Mouse (Mus musculus) forebrain, embryonic 11.5 days (tissue): ENCODE results near the gene Ecpas. TPM values are rescaled to one million over a fixed set of nuclear protein-coding genes. Genes with fewer than 3 reads are reported as not detected.

ENCODE experiments used
- ATAC-seq: fragments of 200-750 bp; cut with Nextera tagmentation; replicated peaks from 2 replicates; pipeline ENCODE4 v1.8.0; 2017; ENCODE audit warnings: moderate TSS enrichment; ENCODE audit not compliant: low FRiP score
- DNase-seq: peaks from one replicate; pipeline ENCODE4 v3.0.0-alpha.2; 2017; ENCODE audit warnings: low spot score
- H3K27ac ChIP-seq: fragments of 300-500 bp; sonication (generic); 2 replicates; pipeline ENCODE4 v1.5.1; 2014; ENCODE audit warnings: low read depth, low read length
- H3K27me3 ChIP-seq: fragments of 300-500 bp; sonication (generic); 2 replicates; pipeline ENCODE4 v1.6.1; 2014; ENCODE audit warnings: mild to moderate bottlenecking, low read length, mixed read lengths; ENCODE audit not compliant: control insufficient read depth, insufficient read depth
- H3K36me3 ChIP-seq: fragments of 300-500 bp; sonication (generic); 2 replicates; pipeline ENCODE4 v1.6.1; 2014; ENCODE audit warnings: mild to moderate bottlenecking, low read length, moderate library complexity, mixed read lengths; ENCODE audit not compliant: control insufficient read depth, insufficient read depth
- H3K4me1 ChIP-seq: fragments of 300-500 bp; sonication (generic); replicated peaks from 2 replicates; pipeline ENCODE4 v1.6.1; 2014; ENCODE audit warnings: low read length, mixed read lengths; ENCODE audit not compliant: control insufficient read depth, insufficient read depth
- H3K4me2 ChIP-seq: fragments of 300-500 bp; sonication (generic); 2 replicates; pipeline ENCODE4 v1.6.1; 2014; ENCODE audit warnings: low read depth, mild to moderate bottlenecking, low read length, moderate library complexity, mixed read lengths; ENCODE audit not compliant: severe bottlenecking
- H3K4me3 ChIP-seq: fragments of 300-500 bp; sonication (generic); 2 replicates; pipeline ENCODE4 v1.5.1; 2014; ENCODE audit warnings: low read depth, low read length
- H3K9ac ChIP-seq: fragments of 300-500 bp; sonication (generic); 2 replicates; pipeline ENCODE4 v1.6.1; 2014; ENCODE audit warnings: low read length
- H3K9me3 ChIP-seq: fragments of 300-500 bp; sonication (generic); 2 replicates; pipeline ENCODE4 v1.6.1; 2016; ENCODE audit warnings: low read length, mixed read lengths; ENCODE audit not compliant: control insufficient read depth
- WGBS: fragments of 180-500 bp; shearing (Covaris S2); extraction: QIAGEN DNeasy Blood & Tissue Kit; methylation state at CpG from one replicate; pipeline ENCODE4 v1.1.7; 2014; 5-methylcytosine and 5-hydroxymethylcytosine counted together
- polyA plus RNA-seq: library from polyadenylated mRNA; unstranded; fragments of >200 nt; fragmentation: Nextera tagmentation; extraction: Ambion mirVana; gene quantifications from 2 replicates; pipeline ENCODE4 v1.2.1, GENCODE M21; 2014

Gene Ecpas
- polyA plus RNA-seq, 1 experiment from 2014 or later, result 43.2 TPM

- H3K4me1 ChIP-seq, result no peaks in the 10 kb centered on the region
- DNase-seq, result no peak
- H3K4me3 ChIP-seq, result no peak overlapping the region
- ATAC-seq, result no peak
- H3K9ac ChIP-seq, result no peak overlapping the region
- no peak overlapping the region for H3K4me2 ChIP-seq
- no peaks in the 10 kb centered on the region for H3K36me3 ChIP-seq
- no peak overlapping the region for H3K27ac ChIP-seq
- no peaks in the 10 kb centered on the region for H3K27me3 ChIP-seq
- 97% methylated on average over 6 of the region's 6 CpGs for WGBS
- no peaks in the 10 kb centered on the region for H3K9me3 ChIP-seq
These were observed 45.3 kb downstream of the Ecpas start for GRCm38 (mm10) chr4:58867242-58867641.

- Histone ChIP-seq H3K27ac (no peak overlapping the region), H3K27me3 (no peaks in the 10 kb centered on the region), H3K36me3 (no peaks in the 10 kb centered on the region; the same call in 1 of the 2 replicates), H3K9ac (no peak overlapping the region), H3K4me1 (no peaks in the 10 kb centered on the region), H3K4me2 (no peak overlapping the region), H3K9me3 (no peaks in the 10 kb centered on the region), H3K4me3 (no peak overlapping the region)
- DNase-seq (no peak), ATAC-seq (no peak)
- WGBS, result 87% methylated on average over 3 of the region's 3 CpGs
These were observed 79.6 kb downstream of the Ecpas start for GRCm38 (mm10) chr4:58832908-58833307.

GRCm38 (mm10) chr4:58825921-58826320 is 86.6 kb downstream of the Ecpas start:
- no peak overlapping the region for H3K9ac ChIP-seq
- ATAC-seq (no peak), DNase-seq (no peak)
- WGBS, result 90% methylated on average over 4 of the region's 4 CpGs
- peaks cover 3% of the 10 kb centered on the region; the same call in 1 of the 2 replicates for H3K36me3 ChIP-seq
- H3K4me1 ChIP-seq, result no peaks in the 10 kb centered on the region
- no peak overlapping the region for H3K4me3 ChIP-seq
- H3K4me2 ChIP-seq, result no peak overlapping the region
- no peak overlapping the region for H3K27ac ChIP-seq
- H3K9me3 ChIP-seq, result no peaks in the 10 kb centered on the region
- H3K27me3 ChIP-seq, result no peaks in the 10 kb centered on the region

GRCm38 (mm10) chr4:58787616-58788015 is 124.9 kb downstream of the Ecpas start, which contains the start of gene Olfr267:
Gene Olfr267, minus strand, starts transcription at chr4:58787716.
- Histone ChIP-seq H3K9ac (no peak within 1 kb of the TSS), H3K4me1 (no peaks in the 10 kb centered on the region), H3K27ac (no peak within 1 kb of the TSS), H3K4me3 (no peak within 1 kb of the TSS), H3K4me2 (no peak within 1 kb of the TSS), H3K9me3 (no peaks in the 10 kb centered on the region), H3K27me3 (no peaks in the 10 kb centered on the region), H3K36me3 (no peaks in the 10 kb centered on the region)
- ATAC-seq (no peak), DNase-seq (no peak)

- no peak overlapping the region for H3K9ac ChIP-seq
These were observed 125.9 kb downstream of the Ecpas start for GRCm38 (mm10) chr4:58786659-58787058.

GRCm38 (mm10) chr4:58763417-58763816 is 149.1 kb downstream of the Ecpas start:
- H3K27me3 ChIP-seq, result no peaks in the 10 kb centered on the region
- H3K9ac ChIP-seq, result no peak overlapping the region
- WGBS, result 86% methylated on average over 3 of the region's 3 CpGs
- no peaks in the 10 kb centered on the region for H3K4me1 ChIP-seq
- H3K9me3 ChIP-seq, result no peaks in the 10 kb centered on the region
- H3K4me3 ChIP-seq, result no peak overlapping the region
- no peak overlapping the region for H3K27ac ChIP-seq
- ATAC-seq (no peak), DNase-seq (no peak)
- H3K36me3 ChIP-seq, result no peaks in the 10 kb centered on the region
- no peak overlapping the region for H3K4me2 ChIP-seq

More at GRCm38 (mm10) chr4:58786659-58787058, 125.9 kb downstream of the Ecpas start:
- Histone ChIP-seq H3K4me2 (no peak overlapping the region), H3K27me3 (no peaks in the 10 kb centered on the region), H3K27ac (no peak overlapping the region), H3K4me3 (no peak overlapping the region), H3K9me3 (no peaks in the 10 kb centered on the region), H3K36me3 (no peaks in the 10 kb centered on the region), H3K4me1 (no peaks in the 10 kb centered on the region)
- no peak for ATAC-seq
- 85% methylated on average over 3 of the region's 3 CpGs for WGBS
- no peak for DNase-seq

GRCm38 (mm10) chr4:58749510-58749909 is 163.0 kb downstream of the Ecpas start:
- ATAC-seq, result no peak
- no peak overlapping the region for H3K27ac ChIP-seq

GRCm38 (mm10) chr4:58749101-58749500 is 163.4 kb downstream of the Ecpas start:
- Histone ChIP-seq H3K4me1 (peaks cover 2% of the 10 kb centered on the region; the same call in 1 of the 2 replicates), H3K27ac (no peak overlapping the region), H3K27me3 (no peaks in the 10 kb centered on the region), H3K9me3 (no peaks in the 10 kb centered on the region), H3K36me3 (no peaks in the 10 kb centered on the region), H3K4me2 (no peak overlapping the region), H3K9ac (no peak overlapping the region; the same call in 1 of the 2 replicates), H3K4me3 (no peak overlapping the region)
- 36% methylated on average over 10 of the region's 10 CpGs for WGBS
- DNase-seq (no peak), ATAC-seq (0 out of 2 replicates have a peak, but pooled peaks have one; percentile 27)

More at GRCm38 (mm10) chr4:58749510-58749909, 163.0 kb downstream of the Ecpas start:
- Histone ChIP-seq H3K9ac (no peak overlapping the region), H3K4me3 (no peak overlapping the region), H3K4me2 (no peak overlapping the region), H3K27me3 (no peaks in the 10 kb centered on the region), H3K9me3 (no peaks in the 10 kb centered on the region), H3K4me1 (peaks cover 2% of the 10 kb centered on the region; the same call in 1 of the 2 replicates), H3K36me3 (no peaks in the 10 kb centered on the region)
- WGBS, result 55% methylated on average over 2 of the region's 2 CpGs
- DNase-seq, result no peak
